Mouse (Mus musculus) heart, postnatal 0 days (tissue): ENCODE data around the gene Hsd17b14.

Source experiments
- CTCF ChIP-seq: IDR thresholded peaks from 2 replicates; pipeline ENCODE4 v1.5.1; 2016; ENCODE audit warnings: antibody characterized with exemption, control low read depth, low read depth
- EP300 ChIP-seq: IDR thresholded peaks from 2 replicates; pipeline ENCODE4 v1.6.1; 2016; ENCODE audit warnings: antibody characterized with exemption, low read depth

DNA sequence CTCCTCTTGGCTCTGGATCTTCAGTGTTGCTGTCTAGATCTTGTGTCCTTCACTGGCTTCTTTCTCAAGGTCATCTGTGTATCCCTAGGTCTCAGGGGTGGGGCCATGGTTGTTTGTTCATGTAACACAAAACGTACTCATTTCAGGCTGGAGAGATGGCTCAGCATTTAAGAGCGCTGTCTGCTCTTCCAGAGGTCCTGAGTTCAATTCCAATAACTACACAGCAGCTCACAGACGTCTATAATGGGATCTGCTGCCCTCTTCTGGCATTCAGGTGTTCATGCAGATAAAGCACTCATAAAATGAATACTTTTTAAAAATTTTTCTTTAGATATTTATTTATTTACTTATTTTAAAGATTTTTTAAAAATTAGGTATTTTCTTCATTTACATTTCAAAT is 36.2 kb downstream of the Hsd17b14 start:
- TF ChIP-seq CTCF (peak; percentile 22; the same call in 1 of the 2 replicates), EP300 (no peak)
